Mouse (Mus musculus): ENCODE measurements around the gene Myd88.

The Myd88 gene

GRCm38 (mm10) chr9:119340212-119340580 is 1.0 kb downstream of the Myd88 start:
- no peak for DNase-seq (ENCODE audit: low spot score)

- DNase-seq (ENCODE audit: low spot score) = peak; percentile 85
These were observed 1.5 kb downstream of the Myd88 start, which contains the start of gene Acaa1a for GRCm38 (mm10) chr9:119339558-119340211. Acaa1a (plus strand) TSS chr9:119339676.

GRCm38 (mm10) chr9:119339106-119339505 is 2.1 kb downstream of the Myd88 start:
- no peak for DNase-seq (ENCODE audit: low spot score)

- DNase-seq (ENCODE audit: low spot score) = no peak
These were observed 2.9 kb downstream of the Myd88 start for GRCm38 (mm10) chr9:119338350-119338749.

GRCm38 (mm10) chr9:119337842-119338241 is 3.4 kb downstream of the Myd88 start:
- no peak for DNase-seq (ENCODE audit: low spot score)

- no peak for DNase-seq (ENCODE audit: low spot score)
These were observed 5.6 kb downstream of the Myd88 start for GRCm38 (mm10) chr9:119335571-119335970.

GRCm38 (mm10) chr9:119334834-119335233 is 6.4 kb downstream of the Myd88 start:
- DNase-seq (ENCODE audit: low spot score) = no peak

- DNase-seq (ENCODE audit: low spot score) = peak; percentile 72
These were observed 6.9 kb downstream of the Myd88 start for GRCm38 (mm10) chr9:119334324-119334723.

GRCm38 (mm10) chr9:119330186-119330963 is 10.8 kb downstream of the Myd88 start:
- peak; percentile 59 for DNase-seq (ENCODE audit: low spot score)

GRCm38 (mm10) chr9:119328488-119328887 is 12.7 kb downstream of the Myd88 start:
- DNase-seq (ENCODE audit: low spot score) = no peak

- no peak for DNase-seq (ENCODE audit: low spot score)
These were observed 17.1 kb downstream of the Myd88 start for GRCm38 (mm10) chr9:119324130-119324529.

GRCm38 (mm10) chr9:119323260-119323645 is 18.0 kb downstream of the Myd88 start:
- no peak for DNase-seq (ENCODE audit: low spot score)

GRCm38 (mm10) chr9:119322289-119323259 is 18.6 kb downstream of the Myd88 start, which contains the start of gene Oxsr1:
Oxsr1 (minus strand) TSS chr9:119322427.
- DNase-seq (ENCODE audit: low spot score) = peak; percentile 100

GRCm38 (mm10) chr9:119321392-119322229 is 19.6 kb downstream of the Myd88 start:
- DNase-seq (ENCODE audit: low spot score) = no peak

- DNase-seq (ENCODE audit: low spot score) = no peak
These were observed 20.3 kb downstream of the Myd88 start for GRCm38 (mm10) chr9:119320946-119321345.

GRCm38 (mm10) chr9:119320446-119320845 is 20.8 kb downstream of the Myd88 start:
- DNase-seq (ENCODE audit: low spot score) = no peak

GRCm38 (mm10) chr9:119318891-119319290 is 22.3 kb downstream of the Myd88 start:
- no peak for DNase-seq (ENCODE audit: low spot score)

- DNase-seq (ENCODE audit: low spot score) = no peak
These were observed 28.1 kb downstream of the Myd88 start for GRCm38 (mm10) chr9:119313096-119313495.

GRCm38 (mm10) chr9:119309067-119309466 is 32.1 kb downstream of the Myd88 start:
- DNase-seq (ENCODE audit: low spot score) = no peak

- no peak for DNase-seq (ENCODE audit: low spot score)
These were observed 35.3 kb downstream of the Myd88 start for GRCm38 (mm10) chr9:119305863-119306262.

- no peak for DNase-seq (ENCODE audit: low spot score)
These were observed 42.6 kb downstream of the Myd88 start for GRCm38 (mm10) chr9:119298563-119298962.

Measured in lung, postnatal 25 days (tissue).